Mouse (Mus musculus) bone marrow, adult 2 months (tissue): ENCODE results near the gene Tubg2. TPM values are rescaled to one million over a fixed set of nuclear protein-coding genes. Genes with fewer than 3 reads are reported as not detected.

Experiments
- H3K27ac ChIP-seq: fragments of 200-500 bp; 2 replicates; pipeline ENCODE4 v1.5.1; 2012; ENCODE audit warnings: low read depth, mild to moderate bottlenecking, control low read depth, inconsistent platforms, low read length; ENCODE audit not compliant: control insufficient read depth, poor library complexity, insufficient read depth
- H3K4me1 ChIP-seq: fragments of 200-500 bp; 2 replicates; pipeline ENCODE4 v1.6.1; 2011; ENCODE audit warnings: low read length; ENCODE audit not compliant: control insufficient read depth, insufficient read depth
- H3K4me3 ChIP-seq: fragments of 200-500 bp; replicated peaks from 2 replicates; pipeline ENCODE3; 2011; ENCODE audit warnings: mild to moderate bottlenecking, low read depth, low read length, control low read depth; ENCODE audit not compliant: control insufficient read depth
- CTCF ChIP-seq: fragments of 200-500 bp; IDR thresholded peaks from 2 replicates; pipeline ENCODE4 v1.5.1; 2011; ENCODE audit warnings: low read length, control low read depth; ENCODE audit not compliant: control insufficient read depth, insufficient read depth
- POLR2A ChIP-seq: fragments of 200-500 bp; IDR thresholded peaks from 2 replicates; pipeline ENCODE4 v1.6.1; 2011; ENCODE audit warnings: low read depth, mild to moderate bottlenecking, control low read depth, low read length, borderline replicate concordance; ENCODE audit not compliant: control insufficient read depth
- WGBS: fragments of 180-500 bp; shearing (Covaris S2); methylation state at CpG from one replicate; pipeline ENCODE4 v1.1.7; 2018; 5-methylcytosine and 5-hydroxymethylcytosine counted together
- polyA plus RNA-seq: library from polyadenylated mRNA; stranded (reverse); fragments of >200 nt; gene quantifications from 2 replicates; pipeline ENCODE4 v1.2.4, GENCODE M21; 2011; ENCODE audit warnings: low replicate concordance; ENCODE audit not compliant: missing spikeins, insufficient read depth, insufficient read length

Gene Tubg2
- polyA plus RNA-seq, 1 experiment = 3.4 TPM

DNA sequence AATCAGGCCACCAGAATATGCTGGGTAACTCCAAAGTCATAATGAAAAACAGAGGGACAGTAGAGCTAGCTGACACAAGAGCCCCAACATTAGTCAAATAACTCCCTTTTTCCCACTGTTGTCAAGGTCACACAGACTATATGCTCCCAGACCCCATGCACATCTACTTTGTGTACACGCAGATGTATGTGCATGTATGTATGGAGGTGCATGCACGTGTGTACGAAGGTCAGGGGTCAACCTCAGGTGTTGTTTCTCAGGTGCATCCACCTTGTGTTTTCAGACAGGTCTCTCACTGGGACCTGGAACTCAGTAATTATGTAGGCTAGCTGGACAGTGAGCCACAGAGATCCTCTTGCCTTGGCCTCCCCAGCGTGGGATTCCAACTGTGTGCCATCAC, 29.7 kb downstream of the Tubg2 start:
- H3K4me1 ChIP-seq = no peaks in the 10 kb centered on the region; the same call in 1 of the 2 replicates
- TF ChIP-seq POLR2A = no peak
- TF ChIP-seq CTCF = no peak
- WGBS = 85% methylated on average over 4 of the region's 4 CpGs
- H3K27ac ChIP-seq = no peak overlapping the region
- no peak overlapping the region for H3K4me3 ChIP-seq

DNA sequence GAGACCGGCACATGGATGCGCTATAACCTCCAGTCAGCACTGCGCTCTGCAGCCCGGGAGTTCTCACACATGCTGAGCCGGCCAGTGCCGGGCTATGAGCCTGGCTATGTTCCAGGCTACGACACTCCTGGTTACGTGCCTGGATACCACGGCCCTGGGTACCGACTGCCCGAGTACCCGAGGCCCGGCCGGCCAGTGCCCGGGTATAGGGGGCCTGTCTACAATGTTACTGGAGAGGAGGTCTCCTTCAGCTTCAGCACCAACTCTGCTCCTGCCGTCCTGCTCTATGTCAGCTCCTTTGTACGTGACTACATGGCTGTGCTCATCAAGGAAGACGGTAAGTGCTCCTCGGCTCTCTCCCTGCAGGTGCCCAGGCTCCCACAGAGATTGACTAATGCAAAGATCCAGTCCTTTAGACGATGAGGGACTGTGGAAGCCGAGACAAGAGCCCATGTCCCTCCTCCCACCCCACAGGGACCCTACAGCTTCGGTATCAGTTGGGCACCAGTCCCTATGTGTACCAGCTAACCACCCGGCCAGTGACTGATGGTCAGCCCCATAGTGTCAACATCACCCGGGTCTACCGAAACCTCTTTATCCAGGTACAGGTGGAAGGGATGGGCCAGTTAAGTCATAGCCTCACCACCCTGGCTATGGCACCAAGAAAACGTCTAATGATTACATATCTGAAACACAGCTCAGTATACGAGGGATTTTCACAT, 31.0 kb downstream of the Tubg2 start:
- TF ChIP-seq POLR2A = no peak
- no peak for TF ChIP-seq CTCF
- 90% methylated on average over 27 of the region's 27 CpGs for WGBS
- no peak overlapping the region for H3K27ac ChIP-seq
- no peaks in the 10 kb centered on the region; the same call in 1 of the 2 replicates for H3K4me1 ChIP-seq
- no peak overlapping the region for H3K4me3 ChIP-seq

DNA sequence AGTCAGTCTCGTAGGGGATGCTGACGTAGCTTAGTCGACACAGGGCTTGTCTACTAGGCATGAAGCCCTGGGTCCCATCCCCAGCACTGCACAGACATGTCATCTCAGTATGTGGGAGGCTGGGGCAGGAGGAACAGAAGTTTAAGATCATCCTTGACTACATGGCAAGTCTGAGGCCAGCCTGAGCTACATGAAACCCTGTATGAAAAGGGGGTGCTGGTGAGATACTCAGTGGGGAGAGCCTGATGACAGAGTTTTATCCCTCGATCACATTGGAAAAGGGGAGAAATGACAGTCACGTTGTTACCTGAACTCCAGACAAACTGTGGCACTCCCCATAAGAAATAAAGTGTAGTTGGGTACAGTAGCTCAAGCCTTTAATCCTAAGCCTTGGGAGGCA, 31.8 kb downstream of the Tubg2 start:
- H3K27ac ChIP-seq = no peak overlapping the region
- H3K4me1 ChIP-seq = no peaks in the 10 kb centered on the region; the same call in 1 of the 2 replicates
- 88% methylated on average over 5 of the region's 5 CpGs for WGBS
- TF ChIP-seq POLR2A (no peak), CTCF (no peak)
- H3K4me3 ChIP-seq = no peak overlapping the region

DNA sequence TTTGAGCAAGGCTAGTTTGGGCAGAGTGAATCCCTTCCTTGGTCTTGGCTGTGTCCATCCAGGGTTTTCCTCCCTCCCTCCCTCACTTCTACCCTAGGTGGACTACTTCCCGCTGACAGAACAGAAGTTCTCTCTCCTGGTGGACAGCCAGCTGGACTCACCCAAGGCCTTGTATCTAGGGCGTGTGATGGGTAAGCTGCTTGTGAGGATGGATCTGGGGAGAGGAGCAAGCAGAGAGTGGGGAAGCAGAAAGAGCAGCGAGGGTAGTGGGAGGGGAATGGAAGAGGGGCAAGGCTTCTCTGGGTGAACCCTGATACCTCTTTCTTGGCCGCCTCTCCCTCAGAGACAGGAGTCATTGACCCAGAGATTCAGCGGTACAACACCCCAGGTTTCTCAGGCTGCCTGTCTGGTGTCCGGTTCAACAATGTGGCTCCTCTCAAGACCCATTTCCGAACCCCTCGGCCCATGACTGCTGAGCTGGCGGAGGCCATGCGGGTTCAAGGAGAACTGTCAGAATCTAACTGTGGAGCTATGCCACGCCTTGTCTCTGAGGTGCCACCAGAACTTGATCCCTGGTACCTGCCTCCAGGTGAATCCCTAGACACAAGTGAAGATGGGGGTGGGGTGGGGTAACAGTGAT, 32.6 kb downstream of the Tubg2 start:
- Histone ChIP-seq H3K4me1 (no peaks in the 10 kb centered on the region; the same call in 1 of the 2 replicates), H3K4me3 (no peak overlapping the region), H3K27ac (no peak overlapping the region)
- 93% methylated on average over 11 of the region's 11 CpGs for WGBS
- no peak for TF ChIP-seq POLR2A
- no peak for TF ChIP-seq CTCF

DNA sequence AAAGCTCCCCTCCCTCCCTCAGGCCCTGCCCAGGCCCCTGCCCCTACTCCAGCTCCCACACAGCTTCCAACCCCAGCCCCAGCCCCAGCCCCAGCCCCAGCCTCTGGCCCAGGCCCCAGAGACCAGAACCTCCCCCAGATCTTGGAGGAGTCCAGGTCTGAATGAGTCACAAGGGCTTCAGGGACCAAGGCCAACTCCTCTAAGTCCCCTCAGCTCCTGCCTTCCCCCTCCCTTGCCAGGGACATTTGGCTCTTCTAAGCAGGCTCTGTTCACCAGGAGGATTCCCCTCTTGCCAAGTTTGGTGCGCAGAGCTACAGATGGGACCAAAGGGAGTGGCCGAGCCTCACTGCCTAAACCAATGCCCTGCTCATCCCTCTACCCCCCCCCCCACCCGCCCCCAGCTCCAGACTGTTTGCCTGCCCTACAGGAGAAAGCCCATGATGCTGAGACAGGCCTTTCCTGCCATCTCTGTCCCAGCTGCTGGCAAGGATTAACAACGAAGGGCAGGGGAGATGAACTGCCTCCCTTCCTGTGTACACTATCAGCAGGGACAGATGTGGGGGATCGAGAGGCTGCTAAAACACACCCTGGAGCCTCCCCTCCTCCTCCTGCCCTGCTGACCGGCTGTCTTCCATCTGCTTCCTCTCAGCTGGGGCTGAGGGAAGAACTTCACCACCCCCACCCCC, 33.9 kb downstream of the Tubg2 start:
- TF ChIP-seq POLR2A = no peak
- no peak for TF ChIP-seq CTCF
- Histone ChIP-seq H3K27ac (peak overlapping the region; percentile 81), H3K4me1 (no peaks in the 10 kb centered on the region; the same call in 1 of the 2 replicates), H3K4me3 (no peak overlapping the region)
- 23% methylated on average over 6 of the region's 6 CpGs for WGBS

DNA sequence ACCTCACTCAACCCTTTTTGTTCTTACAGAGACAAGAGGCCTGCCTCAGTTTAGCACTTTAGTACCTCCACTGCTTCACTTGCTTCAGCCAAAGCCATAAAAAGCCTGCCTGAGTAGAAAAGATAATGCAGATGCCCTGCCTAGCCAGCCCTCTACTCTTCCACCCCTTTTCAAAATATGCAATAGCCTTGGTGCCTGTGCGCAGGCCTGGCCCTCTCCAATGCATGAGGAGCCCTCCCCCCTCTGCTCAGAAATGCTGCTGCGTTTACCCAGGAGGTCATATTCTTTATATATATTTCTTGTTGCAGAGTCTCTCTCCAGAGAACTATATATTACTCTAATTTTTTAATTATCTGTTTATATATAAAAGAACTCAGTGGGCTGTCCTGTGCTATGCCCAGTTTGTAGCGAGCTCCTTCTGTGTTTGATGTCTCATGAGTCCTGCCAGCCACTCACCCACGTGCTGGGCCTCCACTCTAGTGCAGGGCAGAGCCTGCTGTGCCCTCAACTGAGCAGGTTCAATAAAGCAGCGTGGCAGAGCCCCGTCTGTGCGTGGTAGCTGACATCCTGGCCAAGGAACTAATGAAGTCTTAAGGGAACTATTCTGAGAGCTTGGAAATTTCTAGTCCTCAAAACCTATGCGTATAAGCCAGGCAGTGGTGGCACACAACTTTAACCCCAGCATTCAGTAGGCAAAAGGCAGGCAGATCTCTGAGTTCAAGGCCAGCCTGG, 34.6 kb downstream of the Tubg2 start:
- peak overlapping the region; percentile 79 for H3K27ac ChIP-seq
- no peak overlapping the region for H3K4me3 ChIP-seq
- WGBS = 67% methylated on average over 8 of the region's 8 CpGs
- no peak for TF ChIP-seq POLR2A
- no peak for TF ChIP-seq CTCF
- no peaks in the 10 kb centered on the region; the same call in 1 of the 2 replicates for H3K4me1 ChIP-seq

DNA sequence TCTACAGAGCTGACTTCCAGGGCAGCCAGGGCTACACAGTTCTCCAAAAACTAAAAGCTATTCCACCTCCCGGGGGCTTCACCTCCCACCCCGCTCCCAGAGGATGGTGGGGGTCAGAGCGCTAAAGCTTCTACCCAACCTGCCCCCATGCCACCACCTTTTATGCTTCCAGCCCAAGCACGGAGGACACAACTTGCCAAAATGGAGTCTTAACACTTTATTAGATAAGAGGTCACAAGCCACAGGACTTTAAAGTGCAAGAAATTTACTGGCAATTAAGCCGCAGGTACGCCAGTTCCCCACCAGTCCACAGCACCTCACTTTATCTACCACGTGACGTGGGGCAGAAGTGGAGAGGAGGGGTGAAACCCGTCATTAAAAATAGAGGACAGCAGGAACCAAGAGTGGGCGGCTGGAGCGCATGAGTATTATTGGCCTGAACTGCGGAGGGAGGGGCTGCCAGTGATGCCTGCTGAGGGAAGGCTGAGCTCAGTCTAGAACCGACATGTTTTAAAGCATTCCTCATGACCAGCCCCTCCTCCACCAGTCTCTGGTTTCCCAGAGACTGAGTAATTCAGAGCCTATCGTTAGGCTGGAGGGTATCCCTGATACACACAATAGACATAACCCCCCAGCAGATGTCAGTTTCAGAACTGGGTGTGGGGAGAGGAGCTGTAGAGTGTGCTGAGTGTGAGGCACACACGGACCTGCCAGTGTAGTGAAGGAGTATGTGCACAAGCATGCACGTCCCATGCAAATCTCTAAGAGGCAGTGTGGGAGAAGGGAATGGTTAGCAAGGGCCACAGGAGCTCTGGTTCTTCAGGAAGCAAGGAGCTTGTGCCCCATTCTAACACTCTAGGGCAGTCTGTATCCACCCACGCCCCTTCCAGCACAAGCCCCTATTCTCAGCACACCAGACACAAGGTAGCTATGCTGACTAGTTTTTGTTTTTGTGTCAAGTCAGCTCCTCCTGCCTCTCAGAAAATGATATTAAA, 35.5 kb downstream of the Tubg2 start:
- H3K4me1 ChIP-seq = no peaks in the 10 kb centered on the region; the same call in 1 of the 2 replicates
- TF ChIP-seq POLR2A = no peak
- no peak for TF ChIP-seq CTCF
- no peak overlapping the region for H3K4me3 ChIP-seq
- H3K27ac ChIP-seq = peak overlapping the region; percentile 79
- WGBS = 78% methylated on average over 17 of the region's 17 CpGs
